Mouse (Mus musculus) Patski (cell line): ENCODE measurements around the gene Anapc15-ps. TPM values are rescaled to one million over a fixed set of nuclear protein-coding genes. Genes with fewer than 3 reads are reported as not detected.

Source experiments
- ATAC-seq: fragments of 100-300 bp; one replicate; pipeline ENCODE4 v1.8.0; 2021
- CTCF ChIA-PET: fragments of 350-600 bp; sonication (Branson Sonifier 250); formaldehyde crosslinking; loops from one replicate; lab custom pipeline; 2022; ENCODE audit warnings: inconsistent platforms; lab: Charles Lee
- POLR2A ChIA-PET: fragments of 350-600 bp; sonication (Branson Sonifier 250); formaldehyde crosslinking; loops from one replicate; lab custom pipeline; 2022; ENCODE audit warnings: antibody characterized with exemption, inconsistent platforms; lab: Charles Lee
- DNase-seq: peaks from one replicate; pipeline ENCODE4 v3.0.0-alpha.2; 2011; ENCODE audit warnings: low read depth, low spot score
- H3K27me3 ChIP-seq: fragments of 371-371 bp; one replicate; pipeline ENCODE4 v1.5.1; 2021
- CTCF ChIP-seq: fragments of 100-300 bp; IDR thresholded peaks from one replicate; pipeline ENCODE4 v1.5.1; 2021
- in situ Hi-C: fragments of 300-500 bp; cut with MboI; formaldehyde crosslinking; loops from 3 replicates; pipeline ENCODE4 v1.11.1; 2018; ENCODE audit warnings: low pct_unique_long_range_greater_than_20kb, mixed read lengths
- polyA plus RNA-seq: library from polyadenylated mRNA; unstranded; gene quantifications from one replicate; pipeline ENCODE4 v1.2.3, GENCODE M21; 2021

Anapc15-ps gene
- polyA plus RNA-seq, 1 experiment from 2014 or later = 9.5 TPM

GRCm38 (mm10) chr10:95681058-95681440, 7.8 kb upstream of the Anapc15-ps start:
- ChIA-PET CTCF (interaction anchor here (1.0 kb wide), 1 partner anchor 37 kb away, joined by 3 read pairs; no protein-coding TSS in a partner anchor), POLR2A (no interaction called here)
- DNase-seq = no peak
- no peak for TF ChIP-seq CTCF
- ATAC-seq = no peak
- in situ Hi-C loops = no loop called here
- H3K27me3 ChIP-seq = no peaks in the 10 kb centered on the region

GRCm38 (mm10) chr10:95680153-95681057, 7.2 kb upstream of the Anapc15-ps start:
- POLR2A ChIA-PET = no interaction called here
- in situ Hi-C loops = no loop called here
- CTCF ChIA-PET = interaction anchor here (1.0 kb wide), 1 partner anchor 37 kb away, joined by 3 read pairs; no protein-coding TSS in a partner anchor
- ATAC-seq (no peak), DNase-seq (no peak)
- TF ChIP-seq CTCF = no peak
- H3K27me3 ChIP-seq = no peaks in the 10 kb centered on the region

GRCm38 (mm10) chr10:95679131-95679530, 5.9 kb upstream of the Anapc15-ps start:
- ATAC-seq (no peak), DNase-seq (no peak)
- CTCF ChIA-PET = no interaction called here
- no peaks in the 10 kb centered on the region for H3K27me3 ChIP-seq
- in situ Hi-C loops = no loop called here
- TF ChIP-seq CTCF = no peak
- POLR2A ChIA-PET = no interaction called here

GRCm38 (mm10) chr10:95678661-95679060, 5.4 kb upstream of the Anapc15-ps start:
- POLR2A ChIA-PET = no interaction called here
- in situ Hi-C loops = no loop called here
- ATAC-seq = no peak

GRCm38 (mm10) chr10:95678241-95678640, 5.0 kb upstream of the Anapc15-ps start:
- ChIA-PET POLR2A (no interaction called here), CTCF (no interaction called here)
- no peaks in the 10 kb centered on the region for H3K27me3 ChIP-seq
- no peak for ATAC-seq
- TF ChIP-seq CTCF = no peak
- in situ Hi-C loops = no loop called here
- no peak for DNase-seq

More at GRCm38 (mm10) chr10:95678661-95679060, 5.4 kb upstream of the Anapc15-ps start:
- no peaks in the 10 kb centered on the region for H3K27me3 ChIP-seq
- DNase-seq = no peak
- CTCF ChIA-PET = no interaction called here
- no peak for TF ChIP-seq CTCF

GRCm38 (mm10) chr10:95677356-95678109, 4.3 kb upstream of the Anapc15-ps start:
- no peak for TF ChIP-seq CTCF
- CTCF ChIA-PET = no interaction called here
- ATAC-seq (no peak), DNase-seq (no peak)
- POLR2A ChIA-PET = no interaction called here
- in situ Hi-C loops = no loop called here
- H3K27me3 ChIP-seq = no peaks in the 10 kb centered on the region

- ChIA-PET POLR2A (no interaction called here), CTCF (no interaction called here)
- TF ChIP-seq CTCF = no peak
- in situ Hi-C loops = no loop called here
- no peaks in the 10 kb centered on the region for H3K27me3 ChIP-seq
- DNase-seq = no peak
- no peak for ATAC-seq
Measured at GRCm38 (mm10) chr10:95676991-95677355, 3.7 kb upstream of the Anapc15-ps start.

GRCm38 (mm10) chr10:95676387-95676786, 3.1 kb upstream of the Anapc15-ps start:
- TF ChIP-seq CTCF = no peak
- in situ Hi-C loops = no loop called here
- CTCF ChIA-PET = no interaction called here
- DNase-seq (no peak), ATAC-seq (no peak)
- H3K27me3 ChIP-seq = no peaks in the 10 kb centered on the region
- POLR2A ChIA-PET = no interaction called here

- DNase-seq = no peak
- ATAC-seq = no peak
- CTCF ChIA-PET = no interaction called here
- H3K27me3 ChIP-seq = no peaks in the 10 kb centered on the region
- POLR2A ChIA-PET = no interaction called here
- no peak for TF ChIP-seq CTCF
- in situ Hi-C loops = no loop called here
Measured at GRCm38 (mm10) chr10:95670781-95671780, 2.2 kb downstream of the Anapc15-ps start.

- ChIA-PET POLR2A (interaction anchor here (1.0 kb wide), 1 partner anchor 22 kb away, joined by 3 read pairs; no protein-coding TSS in a partner anchor), CTCF (no interaction called here)
- in situ Hi-C loops = no loop called here
- TF ChIP-seq CTCF = no peak
- no peak for DNase-seq
- no peaks in the 10 kb centered on the region for H3K27me3 ChIP-seq
- ATAC-seq = no peak
Measured at GRCm38 (mm10) chr10:95669872-95670271, 3.4 kb downstream of the Anapc15-ps start.
